Mouse (Mus musculus): ENCODE data around the gene Ramp3. TPM values are rescaled to one million over a fixed set of nuclear protein-coding genes. Genes with fewer than 3 reads are reported as not detected.
A peak's percentile ranks its signal among the peaks of the same experiment; 100 is the strongest.
"Not testable (repeated sequence)": the region's sequence is repeated elsewhere in the genome, so short reads cannot be mapped to it uniquely, and the experiment has no call there.

The Ramp3 gene
- polyA plus RNA-seq, 1 experiment from 2014 or later: 5.6 TPM

DNA sequence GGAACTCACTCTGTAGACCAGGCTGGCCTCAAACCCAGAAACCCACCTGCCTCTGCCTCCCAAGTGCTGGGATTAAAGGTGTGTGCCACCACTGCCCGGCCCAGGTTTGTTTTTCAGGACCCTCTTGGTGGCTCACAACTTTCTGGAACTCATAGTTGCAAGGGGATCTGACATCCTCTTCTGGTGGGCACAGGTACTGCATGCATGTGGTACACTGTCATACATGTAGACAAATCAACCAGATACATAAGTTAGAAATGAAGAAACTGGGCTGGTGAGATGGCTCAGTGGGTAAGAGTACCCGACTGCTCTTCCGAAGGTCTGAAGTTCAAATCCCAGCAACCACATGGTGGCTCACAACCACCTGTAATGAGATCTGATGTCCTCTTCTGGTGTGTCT, 5.3 kb upstream of the Ramp3 start:
- not testable (repeated sequence) for ATAC-seq (replicated peaks; ENCODE audit: insufficient number of reproducible peaks, low FRiP score, low TSS enrichment, low read depth); H3K4me2 ChIP-seq (ENCODE audit: low read depth, low read length); H3K27ac ChIP-seq (replicated peaks; ENCODE audit: low read depth, low read length); H3K36me3 ChIP-seq (replicated peaks; ENCODE audit: control insufficient read depth, insufficient read depth, low read depth, low read length); H3K4me1 ChIP-seq (ENCODE audit: control insufficient read depth, insufficient read depth, low read length); H3K9me3 ChIP-seq (replicated peaks; ENCODE audit: control insufficient read depth, low read length); H3K4me3 ChIP-seq (ENCODE audit: low read depth, low read length); H3K9ac ChIP-seq (replicated peaks; ENCODE audit: low read length); H3K27me3 ChIP-seq (ENCODE audit: control insufficient read depth, insufficient read depth, low read length)
- DNase-seq (ENCODE audit: low spot score): peak; percentile 9
- WGBS: 84% methylated on average over 3 of the region's 3 CpGs

DNA sequence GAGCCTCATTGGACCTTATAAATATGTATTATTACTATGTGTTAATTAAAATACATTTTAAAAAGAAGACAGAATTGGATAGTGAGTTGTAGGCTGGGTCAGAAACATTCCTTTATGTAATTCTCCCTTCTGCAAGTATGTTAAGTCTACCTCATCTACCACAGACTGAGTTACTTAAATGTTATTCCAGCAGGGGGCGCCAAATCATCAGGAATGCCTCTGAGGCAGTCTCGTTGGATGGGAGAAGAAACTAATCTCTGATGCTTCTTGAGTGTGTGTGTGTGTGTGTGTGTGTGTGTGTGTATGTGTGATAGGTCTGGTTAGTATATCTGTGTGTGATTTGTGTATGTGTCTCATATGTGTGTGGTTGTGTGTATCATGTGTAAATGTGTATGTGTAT, 3.4 kb upstream of the Ramp3 start:
- Histone ChIP-seq H3K27ac (replicated peaks; ENCODE audit: low read depth, low read length) (no peak overlapping the region), H3K4me1 (ENCODE audit: control insufficient read depth, insufficient read depth, low read length) (no peaks in the 10 kb centered on the region; the same call in 1 of the 2 replicates), H3K27me3 (ENCODE audit: control insufficient read depth, insufficient read depth, low read length) (no peaks in the 10 kb centered on the region), H3K4me3 (ENCODE audit: low read depth, low read length) (no peak overlapping the region), H3K9me3 (replicated peaks; ENCODE audit: control insufficient read depth, low read length) (no peaks in the 10 kb centered on the region), H3K4me2 (ENCODE audit: low read depth, low read length) (no peak overlapping the region), H3K9ac (replicated peaks; ENCODE audit: low read length) (no peak overlapping the region), H3K36me3 (replicated peaks; ENCODE audit: control insufficient read depth, insufficient read depth, low read depth, low read length) (no peaks in the 10 kb centered on the region)
- ATAC-seq (replicated peaks; ENCODE audit: insufficient number of reproducible peaks, low FRiP score, low TSS enrichment, low read depth) (0 out of 2 replicates have a peak, but pooled peaks have one; percentile 3), DNase-seq (ENCODE audit: low spot score) (peak; percentile 92)
- WGBS: 0% methylated on average over 2 of the region's 2 CpGs

DNA sequence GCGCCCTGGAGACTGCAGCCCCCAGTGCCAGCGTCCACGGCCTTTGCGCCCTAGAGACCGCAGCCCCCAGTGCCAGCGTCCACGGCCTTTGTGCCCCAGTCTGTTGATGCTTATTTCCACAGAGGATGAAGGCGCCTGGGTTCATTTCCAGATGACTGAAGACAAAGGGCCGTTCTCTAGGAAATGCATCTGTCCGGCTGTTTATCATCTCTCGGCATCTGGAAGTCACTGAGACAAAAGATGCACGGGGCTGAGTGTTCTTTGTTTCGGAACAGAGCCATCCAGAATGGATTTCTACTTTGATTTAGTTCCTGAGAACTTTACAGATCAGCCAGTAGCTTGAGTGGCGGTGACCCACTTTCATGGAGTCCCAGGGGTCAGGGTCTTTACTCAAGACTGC, 2.9 kb downstream of the Ramp3 start:
- no peak overlapping the region for H3K4me3 ChIP-seq (ENCODE audit: low read depth, low read length)
- H3K4me1 ChIP-seq (ENCODE audit: control insufficient read depth, insufficient read depth, low read length): no peaks in the 10 kb centered on the region; the same call in 1 of the 2 replicates
- H3K9ac ChIP-seq (replicated peaks; ENCODE audit: low read length): no peak overlapping the region
- no peaks in the 10 kb centered on the region for H3K27me3 ChIP-seq (ENCODE audit: control insufficient read depth, insufficient read depth, low read length)
- ATAC-seq (replicated peaks; ENCODE audit: insufficient number of reproducible peaks, low FRiP score, low TSS enrichment, low read depth): no peak
- 78% methylated on average over 14 of the region's 14 CpGs for WGBS
- H3K36me3 ChIP-seq (replicated peaks; ENCODE audit: control insufficient read depth, insufficient read depth, low read depth, low read length): no peaks in the 10 kb centered on the region
- no peak overlapping the region for H3K27ac ChIP-seq (replicated peaks; ENCODE audit: low read depth, low read length)
- no peaks in the 10 kb centered on the region for H3K9me3 ChIP-seq (replicated peaks; ENCODE audit: control insufficient read depth, low read length)
- no peak for DNase-seq (ENCODE audit: low spot score)
- no peak overlapping the region for H3K4me2 ChIP-seq (ENCODE audit: low read depth, low read length)

DNA sequence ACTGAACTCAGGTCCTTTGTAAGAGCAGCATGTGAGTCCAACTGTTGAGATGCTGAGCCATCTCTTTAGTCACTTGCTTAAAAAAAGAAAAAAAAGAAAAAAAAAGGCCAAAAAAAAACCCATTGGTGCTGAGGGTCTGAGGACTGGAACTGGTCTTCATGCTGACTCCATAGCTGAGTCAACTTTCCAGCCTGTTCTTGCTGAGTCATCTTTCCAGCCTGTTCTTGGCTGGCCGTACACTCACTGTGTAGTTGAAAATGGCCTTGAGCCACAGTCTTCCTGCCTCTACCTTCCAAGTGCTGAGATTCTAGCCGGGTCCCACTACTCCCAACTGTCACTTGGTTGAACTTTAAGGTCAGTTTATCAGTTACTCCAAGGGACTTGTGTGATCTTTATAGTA, 8.3 kb downstream of the Ramp3 start:
- WGBS: 69% methylated on average over 2 of the region's 2 CpGs

DNA sequence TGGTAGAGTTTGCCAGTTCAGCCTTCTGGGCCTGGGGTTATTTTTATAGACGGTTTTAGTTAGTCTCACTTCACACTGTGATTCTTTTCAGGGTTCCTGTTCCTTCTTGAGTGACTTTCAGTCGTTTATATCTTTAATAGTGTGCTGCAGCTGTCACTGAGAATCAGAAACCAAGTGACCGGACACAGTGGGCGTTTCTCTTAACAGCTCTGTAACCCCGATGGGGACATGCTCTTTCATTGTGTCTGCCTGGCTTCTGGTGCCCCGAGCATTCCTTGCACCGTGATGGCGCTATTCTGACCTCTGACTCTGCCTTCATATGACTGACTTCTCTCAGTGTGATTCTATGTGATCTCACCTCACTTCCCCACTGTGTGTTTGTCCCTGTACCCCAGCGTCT, 10.7 kb downstream of the Ramp3 start:
- H3K27me3 ChIP-seq (ENCODE audit: control insufficient read depth, insufficient read depth, low read length): no peaks in the 10 kb centered on the region
- DNase-seq (ENCODE audit: low spot score) (no peak), ATAC-seq (replicated peaks; ENCODE audit: insufficient number of reproducible peaks, low FRiP score, low TSS enrichment, low read depth) (no peak)
- H3K9me3 ChIP-seq (replicated peaks; ENCODE audit: control insufficient read depth, low read length): no peaks in the 10 kb centered on the region
- H3K27ac ChIP-seq (replicated peaks; ENCODE audit: low read depth, low read length): no peak overlapping the region
- no peaks in the 10 kb centered on the region for H3K4me1 ChIP-seq (ENCODE audit: control insufficient read depth, insufficient read depth, low read length)
- H3K4me2 ChIP-seq (ENCODE audit: low read depth, low read length): no peak overlapping the region
- H3K9ac ChIP-seq (replicated peaks; ENCODE audit: low read length): no peak overlapping the region
- no peaks in the 10 kb centered on the region for H3K36me3 ChIP-seq (replicated peaks; ENCODE audit: control insufficient read depth, insufficient read depth, low read depth, low read length)
- 29% methylated on average over 9 of the region's 9 CpGs for WGBS
- H3K4me3 ChIP-seq (ENCODE audit: low read depth, low read length): no peak overlapping the region

More for the DNA sequence above, 8.3 kb downstream of the Ramp3 start:
- Histone ChIP-seq H3K27me3 (ENCODE audit: control insufficient read depth, insufficient read depth, low read length) (no peaks in the 10 kb centered on the region), H3K4me2 (ENCODE audit: low read depth, low read length) (no peak overlapping the region), H3K36me3 (replicated peaks; ENCODE audit: control insufficient read depth, insufficient read depth, low read depth, low read length) (no peaks in the 10 kb centered on the region), H3K27ac (replicated peaks; ENCODE audit: low read depth, low read length) (no peak overlapping the region), H3K4me3 (ENCODE audit: low read depth, low read length) (no peak overlapping the region), H3K9ac (replicated peaks; ENCODE audit: low read length) (no peak overlapping the region), H3K4me1 (ENCODE audit: control insufficient read depth, insufficient read depth, low read length) (no peaks in the 10 kb centered on the region), H3K9me3 (replicated peaks; ENCODE audit: control insufficient read depth, low read length) (no peaks in the 10 kb centered on the region)
- ATAC-seq (replicated peaks; ENCODE audit: insufficient number of reproducible peaks, low FRiP score, low TSS enrichment, low read depth) (no peak), DNase-seq (ENCODE audit: low spot score) (no peak)

DNA sequence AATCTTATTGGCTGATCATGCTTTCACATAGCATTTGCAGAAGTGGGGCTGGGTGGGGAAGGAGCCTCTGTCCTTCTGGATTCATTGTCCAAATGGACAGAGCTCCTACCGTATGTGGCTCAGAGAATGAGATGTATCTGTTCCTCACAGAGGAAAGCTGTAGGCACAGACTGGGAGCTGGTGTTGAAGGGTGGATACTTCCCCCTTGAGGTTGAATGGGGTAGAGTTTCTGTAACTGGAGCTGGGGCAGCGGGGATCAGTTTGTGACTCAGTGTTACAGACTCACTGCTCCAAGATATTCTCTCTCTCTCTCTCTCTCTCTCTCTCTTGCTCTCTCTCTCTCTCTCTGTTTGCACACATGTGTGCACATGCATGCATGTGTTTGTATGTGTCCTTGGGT, 11.7 kb downstream of the Ramp3 start:
- no peak overlapping the region for H3K4me3 ChIP-seq (ENCODE audit: low read depth, low read length)
- no peaks in the 10 kb centered on the region for H3K27me3 ChIP-seq (ENCODE audit: control insufficient read depth, insufficient read depth, low read length)
- ATAC-seq (replicated peaks; ENCODE audit: insufficient number of reproducible peaks, low FRiP score, low TSS enrichment, low read depth) (no peak), DNase-seq (ENCODE audit: low spot score) (peak; percentile 17)
- no peaks in the 10 kb centered on the region for H3K9me3 ChIP-seq (replicated peaks; ENCODE audit: control insufficient read depth, low read length)
- H3K9ac ChIP-seq (replicated peaks; ENCODE audit: low read length): no peak overlapping the region
- WGBS: 44% methylated on average over 2 of the region's 2 CpGs
- no peak overlapping the region for H3K4me2 ChIP-seq (ENCODE audit: low read depth, low read length)
- no peaks in the 10 kb centered on the region for H3K4me1 ChIP-seq (ENCODE audit: control insufficient read depth, insufficient read depth, low read length)
- no peak overlapping the region for H3K27ac ChIP-seq (replicated peaks; ENCODE audit: low read depth, low read length)
- no peaks in the 10 kb centered on the region for H3K36me3 ChIP-seq (replicated peaks; ENCODE audit: control insufficient read depth, insufficient read depth, low read depth, low read length)

DNA sequence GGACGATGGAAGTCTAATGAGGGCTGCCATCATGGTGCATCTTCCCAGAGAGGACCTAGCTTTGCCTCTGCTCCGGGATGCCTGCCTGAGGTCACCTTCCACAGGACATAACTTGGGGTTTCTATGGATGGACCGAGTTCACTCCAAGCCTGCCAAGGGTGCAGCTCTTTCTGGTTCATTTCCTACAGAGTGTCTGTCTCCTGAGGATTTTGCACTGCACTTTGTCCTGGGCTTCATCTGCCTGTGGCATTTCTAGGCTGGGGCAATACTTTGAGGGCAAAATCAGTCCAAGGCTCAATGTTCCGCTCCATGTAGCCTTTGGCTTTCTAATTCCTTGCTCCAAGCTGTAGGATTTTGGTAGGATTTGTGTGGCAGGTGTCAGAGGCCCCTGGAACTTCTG, 12.5 kb downstream of the Ramp3 start:
- Histone ChIP-seq H3K27me3 (ENCODE audit: control insufficient read depth, insufficient read depth, low read length) (no peaks in the 10 kb centered on the region), H3K4me2 (ENCODE audit: low read depth, low read length) (no peak overlapping the region), H3K9me3 (replicated peaks; ENCODE audit: control insufficient read depth, low read length) (no peaks in the 10 kb centered on the region), H3K9ac (replicated peaks; ENCODE audit: low read length) (no peak overlapping the region), H3K27ac (replicated peaks; ENCODE audit: low read depth, low read length) (no peak overlapping the region), H3K4me3 (ENCODE audit: low read depth, low read length) (no peak overlapping the region), H3K4me1 (ENCODE audit: control insufficient read depth, insufficient read depth, low read length) (no peaks in the 10 kb centered on the region), H3K36me3 (replicated peaks; ENCODE audit: control insufficient read depth, insufficient read depth, low read depth, low read length) (no peaks in the 10 kb centered on the region)
- WGBS: 83% methylated on average over 4 of the region's 4 CpGs
- ATAC-seq (replicated peaks; ENCODE audit: insufficient number of reproducible peaks, low FRiP score, low TSS enrichment, low read depth): no peak
- no peak for DNase-seq (ENCODE audit: low spot score)

DNA sequence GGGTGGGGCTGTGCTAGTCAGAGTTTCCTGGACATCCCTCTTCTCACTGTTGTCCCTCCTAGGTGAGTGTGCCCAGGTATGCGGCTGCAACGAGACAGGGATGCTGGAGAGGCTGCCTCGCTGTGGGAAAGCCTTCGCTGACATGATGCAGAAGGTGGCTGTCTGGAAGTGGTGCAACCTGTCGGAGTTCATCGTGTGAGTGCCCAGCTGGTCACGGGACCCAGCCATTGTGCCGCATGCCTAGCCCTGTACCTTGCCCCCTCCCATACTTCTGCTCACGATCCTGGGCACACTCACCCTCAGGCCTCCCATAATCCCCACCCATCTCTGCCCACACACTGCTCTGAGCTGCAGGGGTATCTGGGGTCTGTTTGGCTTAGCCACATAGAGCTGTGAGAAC, 16.4 kb downstream of the Ramp3 start:
- WGBS: 88% methylated on average over 9 of the region's 9 CpGs
- Histone ChIP-seq H3K9me3 (replicated peaks; ENCODE audit: control insufficient read depth, low read length) (no peaks in the 10 kb centered on the region), H3K9ac (replicated peaks; ENCODE audit: low read length) (no peak overlapping the region), H3K27me3 (ENCODE audit: control insufficient read depth, insufficient read depth, low read length) (no peaks in the 10 kb centered on the region), H3K4me2 (ENCODE audit: low read depth, low read length) (no peak overlapping the region), H3K36me3 (replicated peaks; ENCODE audit: control insufficient read depth, insufficient read depth, low read depth, low read length) (no peaks in the 10 kb centered on the region), H3K27ac (replicated peaks; ENCODE audit: low read depth, low read length) (no peak overlapping the region), H3K4me1 (ENCODE audit: control insufficient read depth, insufficient read depth, low read length) (no peaks in the 10 kb centered on the region), H3K4me3 (ENCODE audit: low read depth, low read length) (no peak overlapping the region)
- ATAC-seq (replicated peaks; ENCODE audit: insufficient number of reproducible peaks, low FRiP score, low TSS enrichment, low read depth) (no peak), DNase-seq (ENCODE audit: low spot score) (no peak)

All from embryonic facial prominence, embryonic 11.5 days (tissue).